Mouse (Mus musculus) G1E (cell line): ENCODE measurements at regions not wholly inside any gene's neighbourhood (a gene's known extent, or its start where the extent isn't known, plus 50 kb on each side); places are given as distances from the start of the nearest gene placed in this dataset.

Experiments
- CTCF ChIP-seq: IDR thresholded peaks from 2 replicates; pipeline ENCODE4 v1.5.1; 2012; ENCODE audit warnings: low read depth, low read length, inconsistent platforms, mixed read lengths
- GATA1 ChIP-seq: IDR thresholded peaks from 2 replicates; pipeline ENCODE4 v1.6.1; 2012; ENCODE audit warnings: borderline replicate concordance, low read length, inconsistent platforms, mixed read lengths
- TAL1 ChIP-seq: conservative IDR thresholded peaks from 2 replicates; pipeline ENCODE4 v1.6.1; 2012; ENCODE audit warnings: low read depth, low read length, inconsistent platforms, mixed read lengths

GRCm38 (mm10) chr17:85886675-85887074 lies 198.6 kb upstream of the Six2 start:
- TF ChIP-seq CTCF (no peak), GATA1 (no peak), TAL1 (no peak)
